Mouse (Mus musculus) spleen, postnatal 36 days (tissue): ENCODE measurements around the gene Hspa8.

Experiments
- DNase-seq, 2 experiments: peaks; one replicate each; pipeline ENCODE4 v3.0.0; 2022; ENCODE audit warnings: low spot score in 2 of 2, mixed read lengths in 1 of 2

Gene Hspa8

GRCm38 (mm10) chr9:40808907-40809280 is 8.1 kb downstream of the Hspa8 start:
- DNase-seq, result no peak

- DNase-seq, result no peak
Measured at GRCm38 (mm10) chr9:40811860-40812259, 11.1 kb downstream of the Hspa8 start.

- peak in 1 of 2 experiments; percentile 7 for DNase-seq
Measured at GRCm38 (mm10) chr9:40814060-40814459, 13.3 kb downstream of the Hspa8 start.

- DNase-seq, result no peak
Measured at GRCm38 (mm10) chr9:40817325-40818028, 16.7 kb downstream of the Hspa8 start.

GRCm38 (mm10) chr9:40825601-40826000 is 24.8 kb downstream of the Hspa8 start:
- no peak for DNase-seq

- DNase-seq, result no peak
Measured at GRCm38 (mm10) chr9:40827366-40827765, 26.6 kb downstream of the Hspa8 start.

- peak; percentile 30 to 48 for DNase-seq
Measured at GRCm38 (mm10) chr9:40834569-40834968, 33.8 kb downstream of the Hspa8 start.

- no peak for DNase-seq
Measured at GRCm38 (mm10) chr9:40836681-40837080, 35.9 kb downstream of the Hspa8 start.

GRCm38 (mm10) chr9:40839662-40840061 is 38.9 kb downstream of the Hspa8 start:
- no peak for DNase-seq

GRCm38 (mm10) chr9:40851515-40851914 is 50.7 kb downstream of the Hspa8 start:
- no peak for DNase-seq

- no peak for DNase-seq
Measured at GRCm38 (mm10) chr9:40858461-40859160, 57.8 kb downstream of the Hspa8 start.

- no peak for DNase-seq
Measured at GRCm38 (mm10) chr9:40859196-40859595, 58.4 kb downstream of the Hspa8 start.
